Mouse (Mus musculus): Measurements from ENCODE around the gene Rab4a. TPM values are rescaled to one million over a fixed set of nuclear protein-coding genes. Genes with fewer than 3 reads are reported as not detected.

The Rab4a gene
- polyA plus RNA-seq, 1 experiment from 2014 or later, result 30.1 TPM

DNA sequence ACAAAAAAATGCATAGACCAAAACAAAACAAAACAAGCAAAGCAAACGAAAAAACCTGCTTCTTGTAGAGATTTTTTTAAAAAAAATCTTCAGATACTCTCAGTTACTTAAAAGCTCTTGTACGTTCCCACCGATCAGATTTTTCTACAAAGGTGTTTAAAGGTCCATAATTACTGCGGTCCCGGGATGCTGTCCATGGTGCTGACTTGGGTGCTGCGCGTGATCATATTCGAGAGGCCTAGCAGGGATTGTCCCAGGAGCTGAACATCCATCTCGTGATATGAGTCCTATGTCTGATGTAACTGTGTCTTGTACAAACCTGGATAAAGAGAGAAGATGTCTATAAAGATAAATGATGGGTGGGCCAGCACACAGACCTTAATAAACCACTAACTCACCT lies 32.7 kb downstream of the Rab4a start:
- peak; percentile 71 for DNase-seq
- ATAC-seq (ENCODE audit: insufficient read depth), result no peak
- TF ChIP-seq CTCF (IDR thresholded peaks at IDR 0.05; ENCODE audit: low read depth), result no peak
- Histone ChIP-seq H3K4me1 (ENCODE audit: insufficient read depth) (no peaks in the 10 kb centered on the region), H3K36me3 (ENCODE audit: insufficient read depth) (peaks cover 11% of the 10 kb centered on the region; the same call in 1 of the 2 replicates), H3K9ac (no peak overlapping the region), H3K27ac (ENCODE audit: low read depth) (no peak overlapping the region), H3K4me2 (no peak overlapping the region), H3K4me3 (ENCODE audit: low read depth, low read length) (no peak overlapping the region), H3K9me3 (ENCODE audit: low read depth, low read length) (no peaks in the 10 kb centered on the region), H3K27me3 (ENCODE audit: insufficient read depth, low read length) (no peaks in the 10 kb centered on the region)
- 62% methylated on average over 9 of the region's 9 CpGs for WGBS

DNA sequence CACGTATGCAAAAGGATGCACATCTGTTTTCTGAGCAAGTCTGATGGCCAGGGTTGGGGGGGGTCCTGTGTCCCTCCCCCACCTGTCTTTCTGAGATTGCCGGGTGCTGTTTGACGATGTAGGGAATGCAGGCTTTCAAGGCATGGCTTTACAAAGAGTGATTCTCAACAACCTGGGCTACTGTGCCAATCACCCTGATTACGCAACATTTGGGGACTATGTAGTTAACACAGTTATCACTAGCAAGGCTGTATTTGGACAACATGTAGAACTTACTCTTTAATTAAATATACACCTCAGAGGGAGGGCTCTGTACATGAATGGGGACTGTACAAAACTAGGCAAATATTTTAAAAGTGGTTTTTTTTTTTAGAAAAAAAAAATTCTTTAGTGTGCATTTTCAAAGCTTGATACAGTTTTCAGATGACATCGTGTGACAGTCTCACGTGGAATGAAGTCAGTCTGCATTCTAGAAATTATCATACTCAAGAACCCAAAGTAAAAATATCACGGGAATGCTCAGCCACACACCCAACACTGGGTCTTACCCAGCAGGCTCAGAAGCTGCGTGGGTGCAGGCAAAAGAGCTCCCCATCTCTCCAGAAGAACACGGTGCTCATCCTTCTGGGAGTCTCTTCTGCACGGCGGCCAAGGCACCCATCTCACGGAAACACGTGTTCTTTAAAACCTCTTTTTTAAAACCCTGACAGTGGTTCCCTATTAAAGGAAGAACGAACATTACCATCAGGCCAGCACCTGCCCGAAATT lies 35.0 kb downstream of the Rab4a start:
- ATAC-seq (ENCODE audit: insufficient read depth), result no peak
- Histone ChIP-seq H3K4me2 (no peak overlapping the region), H3K27ac (ENCODE audit: low read depth) (no peak overlapping the region), H3K36me3 (ENCODE audit: insufficient read depth) (no peaks in the 10 kb centered on the region), H3K4me1 (ENCODE audit: insufficient read depth) (no peaks in the 10 kb centered on the region), H3K9ac (no peak overlapping the region), H3K27me3 (ENCODE audit: insufficient read depth, low read length) (no peaks in the 10 kb centered on the region), H3K9me3 (ENCODE audit: low read depth, low read length) (no peaks in the 10 kb centered on the region), H3K4me3 (ENCODE audit: low read depth, low read length) (no peak overlapping the region)
- 87% methylated on average over 15 of the region's 15 CpGs for WGBS
- no peak for TF ChIP-seq CTCF (IDR thresholded peaks at IDR 0.05; ENCODE audit: low read depth)
- no peak for DNase-seq

DNA sequence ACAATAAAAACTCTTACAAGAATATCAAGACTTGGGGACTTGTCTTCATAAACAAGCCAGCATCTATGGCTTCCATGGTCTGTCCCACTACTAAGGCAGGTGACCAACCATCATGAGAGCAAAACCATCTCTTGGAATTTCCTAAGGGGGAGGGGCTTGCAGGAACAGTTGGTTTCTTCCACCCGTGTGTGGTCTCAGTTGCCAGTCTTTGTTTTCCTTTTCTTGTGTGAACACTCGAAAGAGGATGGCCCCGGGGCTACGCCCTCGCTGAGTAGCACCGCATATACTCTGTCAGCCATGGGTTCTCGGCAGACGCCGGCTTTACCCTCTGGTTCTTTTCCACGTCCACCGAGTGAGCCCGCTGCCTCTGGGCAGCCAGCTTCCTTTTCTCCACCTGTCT lies 36.3 kb downstream of the Rab4a start:
- no peak for ATAC-seq (ENCODE audit: insufficient read depth)
- H3K9me3 ChIP-seq (ENCODE audit: low read depth, low read length), result no peaks in the 10 kb centered on the region
- DNase-seq, result no peak
- no peak overlapping the region for H3K9ac ChIP-seq
- no peak overlapping the region for H3K4me2 ChIP-seq
- no peak for TF ChIP-seq CTCF (IDR thresholded peaks at IDR 0.05; ENCODE audit: low read depth)
- no peak overlapping the region for H3K27ac ChIP-seq (ENCODE audit: low read depth)
- no peaks in the 10 kb centered on the region for H3K36me3 ChIP-seq (ENCODE audit: insufficient read depth)
- 86% methylated on average over 12 of the region's 12 CpGs for WGBS
- no peak overlapping the region for H3K4me3 ChIP-seq (ENCODE audit: low read depth, low read length)
- no peaks in the 10 kb centered on the region for H3K4me1 ChIP-seq (ENCODE audit: insufficient read depth)
- H3K27me3 ChIP-seq (ENCODE audit: insufficient read depth, low read length), result no peaks in the 10 kb centered on the region

DNA sequence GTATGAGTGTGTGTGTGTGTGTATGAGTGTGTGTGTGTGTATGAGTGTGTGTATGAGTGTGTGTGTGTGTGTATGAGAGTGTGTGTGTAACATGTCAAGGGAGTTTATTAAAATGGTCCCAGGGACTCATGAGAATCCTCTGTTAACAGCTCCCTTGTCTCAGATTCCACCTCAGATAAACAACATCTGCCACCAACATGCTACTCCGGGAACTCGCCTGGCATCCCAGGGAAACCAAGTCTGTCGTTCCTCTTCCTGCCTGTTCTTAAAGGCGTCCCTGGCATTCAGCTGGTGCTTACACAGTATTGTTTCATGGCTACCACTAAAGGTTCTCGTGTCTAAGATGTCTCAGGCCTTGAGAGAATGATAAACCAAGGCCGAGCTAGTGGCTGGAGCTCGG lies 38.6 kb downstream of the Rab4a start:
- H3K9ac ChIP-seq, result no peak overlapping the region
- no peaks in the 10 kb centered on the region for H3K9me3 ChIP-seq (ENCODE audit: low read depth, low read length)
- no peaks in the 10 kb centered on the region for H3K36me3 ChIP-seq (ENCODE audit: insufficient read depth)
- 77% methylated on average over 7 of the region's 7 CpGs for WGBS
- DNase-seq, result no peak
- H3K27me3 ChIP-seq (ENCODE audit: insufficient read depth, low read length), result no peaks in the 10 kb centered on the region
- H3K4me1 ChIP-seq (ENCODE audit: insufficient read depth), result no peaks in the 10 kb centered on the region
- H3K27ac ChIP-seq (ENCODE audit: low read depth), result no peak overlapping the region
- TF ChIP-seq CTCF (IDR thresholded peaks at IDR 0.05; ENCODE audit: low read depth), result no peak
- no peak overlapping the region for H3K4me3 ChIP-seq (ENCODE audit: low read depth, low read length)
- no peak overlapping the region for H3K4me2 ChIP-seq
- no peak for ATAC-seq (ENCODE audit: insufficient read depth)

DNA sequence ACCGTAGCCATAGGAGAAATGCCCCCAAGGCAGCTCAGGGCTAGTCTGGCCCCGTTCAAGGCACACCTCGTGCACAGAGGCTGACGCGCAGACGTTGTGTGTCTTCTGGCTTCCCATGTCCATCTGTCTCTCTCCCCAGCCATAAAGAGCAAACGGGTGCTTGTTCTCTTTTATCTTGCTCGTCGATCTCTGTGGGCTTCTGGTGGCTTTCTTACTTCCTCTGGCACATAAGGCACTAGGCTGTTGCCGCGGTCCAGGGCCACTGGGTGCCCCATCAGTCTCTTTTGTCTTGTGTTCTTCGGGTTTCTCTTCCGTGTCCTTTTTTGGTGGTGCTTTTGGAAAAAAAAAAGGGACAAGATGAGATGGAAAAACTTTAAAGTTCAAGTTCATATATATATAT lies 39.3 kb downstream of the Rab4a start:
- no peaks in the 10 kb centered on the region for H3K4me1 ChIP-seq (ENCODE audit: insufficient read depth)
- no peak overlapping the region for H3K9ac ChIP-seq
- WGBS, result 81% methylated on average over 13 of the region's 13 CpGs
- H3K4me3 ChIP-seq (ENCODE audit: low read depth, low read length), result no peak overlapping the region
- no peaks in the 10 kb centered on the region for H3K36me3 ChIP-seq (ENCODE audit: insufficient read depth)
- H3K27me3 ChIP-seq (ENCODE audit: insufficient read depth, low read length), result no peaks in the 10 kb centered on the region
- ATAC-seq (ENCODE audit: insufficient read depth) (no peak), DNase-seq (no peak)
- no peaks in the 10 kb centered on the region for H3K9me3 ChIP-seq (ENCODE audit: low read depth, low read length)
- no peak for TF ChIP-seq CTCF (IDR thresholded peaks at IDR 0.05; ENCODE audit: low read depth)
- no peak overlapping the region for H3K27ac ChIP-seq (ENCODE audit: low read depth)
- no peak overlapping the region for H3K4me2 ChIP-seq

DNA sequence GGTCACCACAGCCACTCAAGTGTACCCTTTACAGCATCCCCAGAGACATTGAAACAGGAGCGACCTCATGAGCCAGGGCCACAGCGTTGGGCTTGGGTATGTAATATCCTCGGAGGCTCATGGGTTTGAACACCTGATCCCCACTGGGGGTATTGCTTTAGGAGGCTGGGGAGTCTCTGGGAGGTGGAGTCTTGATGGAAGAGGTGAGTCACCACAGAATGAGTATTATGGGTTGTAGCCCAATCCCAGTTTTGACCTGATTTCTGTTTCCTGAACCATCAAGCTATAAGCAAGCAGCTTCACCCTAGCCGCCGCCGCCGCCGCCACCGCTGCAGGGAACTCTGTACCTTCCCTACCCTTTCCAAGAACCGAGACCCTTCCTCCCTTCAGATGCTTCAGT lies 40.2 kb downstream of the Rab4a start:
- H3K4me1 ChIP-seq (ENCODE audit: insufficient read depth), result no peaks in the 10 kb centered on the region
- H3K9me3 ChIP-seq (ENCODE audit: low read depth, low read length), result no peaks in the 10 kb centered on the region
- no peak overlapping the region for H3K27ac ChIP-seq (ENCODE audit: low read depth)
- H3K4me2 ChIP-seq, result no peak overlapping the region
- H3K36me3 ChIP-seq (ENCODE audit: insufficient read depth), result no peaks in the 10 kb centered on the region
- no peak for ATAC-seq (ENCODE audit: insufficient read depth)
- no peak for DNase-seq
- no peak for TF ChIP-seq CTCF (IDR thresholded peaks at IDR 0.05; ENCODE audit: low read depth)
- WGBS, result 88% methylated on average over 10 of the region's 10 CpGs
- H3K27me3 ChIP-seq (ENCODE audit: insufficient read depth, low read length), result no peaks in the 10 kb centered on the region
- H3K4me3 ChIP-seq (ENCODE audit: low read depth, low read length), result no peak overlapping the region
- H3K9ac ChIP-seq, result no peak overlapping the region

DNA sequence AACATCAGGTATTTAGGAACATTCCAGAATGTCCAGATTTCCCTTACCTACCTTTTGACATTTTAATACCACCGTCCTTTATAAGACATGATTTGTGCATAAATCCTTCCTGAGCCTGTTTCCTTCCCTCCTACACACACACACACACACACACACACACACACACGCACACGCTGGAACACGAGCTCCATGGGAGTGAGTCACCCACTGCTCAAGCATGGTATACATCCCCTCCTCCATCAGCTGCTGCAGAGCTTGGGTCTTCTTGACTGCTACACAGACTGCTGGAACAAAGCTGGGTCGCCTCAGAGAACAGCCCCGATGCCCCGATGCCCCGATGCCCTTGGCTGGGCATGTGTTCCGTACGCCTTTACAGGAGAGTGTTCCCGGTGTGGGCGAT lies 40.7 kb downstream of the Rab4a start:
- Histone ChIP-seq H3K4me2 (no peak overlapping the region), H3K4me3 (ENCODE audit: low read depth, low read length) (no peak overlapping the region), H3K27me3 (ENCODE audit: insufficient read depth, low read length) (no peaks in the 10 kb centered on the region), H3K36me3 (ENCODE audit: insufficient read depth) (no peaks in the 10 kb centered on the region), H3K9me3 (ENCODE audit: low read depth, low read length) (no peaks in the 10 kb centered on the region), H3K4me1 (ENCODE audit: insufficient read depth) (no peaks in the 10 kb centered on the region), H3K27ac (ENCODE audit: low read depth) (no peak overlapping the region), H3K9ac (no peak overlapping the region)
- no peak for DNase-seq
- ATAC-seq (ENCODE audit: insufficient read depth), result no peak
- no peak for TF ChIP-seq CTCF (IDR thresholded peaks at IDR 0.05; ENCODE audit: low read depth)
- 87% methylated on average over 12 of the region's 12 CpGs for WGBS

All from lung, embryonic 14.5 days (tissue).